Mouse (Mus musculus) left cerebral cortex, adult 9 months (tissue): ENCODE results near the gene Scube1.

Experiments
- DNase-seq, 2 experiments: peaks; one replicate each; pipeline ENCODE4 v3.0.0; 2022; ENCODE audit warnings: low spot score in 2 of 2

Gene Scube1

DNA sequence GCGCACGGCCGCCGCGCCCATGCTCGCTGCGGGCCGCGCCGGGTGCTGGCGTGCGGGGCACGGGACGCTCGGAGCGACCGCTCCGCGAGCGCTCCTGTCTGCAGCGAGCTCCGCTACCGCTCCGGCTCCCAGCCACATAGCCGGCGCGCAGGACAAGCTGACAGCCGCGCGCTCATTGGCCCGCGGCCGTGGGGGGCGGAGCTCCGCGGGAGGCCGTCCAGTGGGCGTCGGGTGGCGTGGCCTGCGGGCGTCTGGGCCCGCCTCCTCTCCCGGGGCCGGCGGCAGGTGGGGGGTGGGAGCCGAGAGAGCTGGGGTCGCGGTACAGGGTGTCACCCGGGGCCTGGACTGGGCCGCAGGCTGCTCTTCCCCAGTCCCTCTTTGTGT, at the start of gene Scube1:
Gene Scube1 (minus strand): TSS at position 136 of the 384 bp plus-strand sequence.
- peak; percentile 69 to 84 for DNase-seq

- DNase-seq = no peak
Observed at GRCm38 (mm10) chr15:83772953-83773352, 48.1 kb upstream of the Scube1 start.

DNA sequence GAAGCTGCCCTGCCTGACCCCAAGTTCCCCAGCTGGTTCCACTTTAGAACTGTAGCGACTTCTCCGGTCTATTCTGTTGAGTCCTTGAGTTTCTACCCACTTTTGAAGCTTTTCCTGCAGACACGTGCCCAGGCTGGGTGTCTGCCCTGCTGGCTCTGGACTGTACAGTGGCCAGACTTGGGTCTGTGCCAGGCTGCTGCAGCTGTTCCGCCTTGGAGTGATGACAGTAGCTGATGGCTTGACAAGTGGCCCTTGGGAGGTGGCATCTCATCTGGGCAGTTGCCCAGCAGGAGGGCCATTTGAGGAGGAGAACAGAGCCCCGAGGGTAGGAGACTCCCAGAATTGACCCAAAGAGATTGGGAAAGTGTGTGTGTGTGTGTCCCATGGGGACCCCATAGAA, 47.6 kb upstream of the Scube1 start:
- DNase-seq = no peak

DNA sequence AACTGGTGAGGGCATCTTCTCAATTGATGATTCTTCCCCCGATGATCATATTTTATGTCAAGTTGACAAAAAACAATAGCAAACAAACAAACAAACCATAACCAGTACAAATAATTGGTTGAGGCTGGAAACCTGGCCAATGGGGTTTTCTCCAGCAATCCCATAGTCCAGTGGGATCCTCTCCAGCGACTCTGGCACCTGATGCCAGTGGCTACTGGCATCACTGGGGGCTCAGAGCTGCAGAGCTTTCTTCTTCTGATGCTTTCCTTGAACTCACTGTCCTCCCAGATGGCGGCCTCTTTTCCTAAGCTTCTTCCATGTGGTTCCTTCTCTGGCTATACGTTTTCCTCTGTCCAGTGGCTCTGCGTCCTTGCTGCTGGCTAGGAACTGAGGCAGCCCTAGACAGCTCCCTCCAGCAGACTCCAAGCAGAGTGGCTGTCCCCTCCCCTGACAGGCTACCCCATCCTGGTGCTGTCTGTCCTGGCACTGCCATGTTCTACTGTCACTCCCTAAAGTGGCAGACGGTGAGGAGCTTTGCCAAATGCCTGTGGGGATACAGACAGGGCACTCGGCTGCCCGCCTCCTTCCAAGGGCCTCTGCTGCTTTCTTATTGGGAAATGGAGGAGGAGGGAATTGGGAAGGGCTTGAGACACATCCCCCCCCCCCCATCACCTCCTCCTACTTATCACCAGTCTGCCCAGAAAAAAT, 46.7 kb upstream of the Scube1 start:
- DNase-seq = no peak

DNA sequence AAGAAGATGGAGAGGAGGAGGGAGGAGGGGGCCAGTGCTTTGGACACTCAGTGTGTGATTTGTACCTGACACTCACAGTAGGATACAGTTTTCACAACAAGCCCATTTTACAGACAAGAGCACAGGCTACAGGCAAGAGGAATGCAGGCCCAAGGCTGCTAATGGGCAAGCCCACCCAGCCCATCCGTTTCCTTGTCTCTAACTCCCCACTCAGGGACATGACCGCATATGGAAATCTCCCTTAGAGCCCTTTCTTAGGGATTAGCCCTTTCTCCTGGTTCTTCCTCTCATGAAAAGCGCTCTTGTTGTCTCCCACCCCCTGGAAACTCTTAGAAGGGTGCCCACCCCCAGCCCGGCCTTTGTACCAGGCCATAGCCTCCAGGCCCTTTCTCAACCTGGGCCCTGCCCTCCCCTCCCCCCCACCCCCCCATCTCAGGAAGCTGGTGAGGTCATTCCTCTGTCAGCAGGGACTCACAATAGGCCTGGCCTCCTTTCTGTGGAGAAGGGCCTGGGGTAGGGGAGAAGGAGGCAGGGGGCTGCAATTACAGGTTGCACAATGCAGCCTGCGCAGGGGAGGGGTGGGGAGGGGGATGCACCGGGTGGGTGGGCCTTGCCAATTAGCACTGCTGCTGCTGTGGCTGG, 40.7 kb upstream of the Scube1 start:
- DNase-seq = no peak

DNA sequence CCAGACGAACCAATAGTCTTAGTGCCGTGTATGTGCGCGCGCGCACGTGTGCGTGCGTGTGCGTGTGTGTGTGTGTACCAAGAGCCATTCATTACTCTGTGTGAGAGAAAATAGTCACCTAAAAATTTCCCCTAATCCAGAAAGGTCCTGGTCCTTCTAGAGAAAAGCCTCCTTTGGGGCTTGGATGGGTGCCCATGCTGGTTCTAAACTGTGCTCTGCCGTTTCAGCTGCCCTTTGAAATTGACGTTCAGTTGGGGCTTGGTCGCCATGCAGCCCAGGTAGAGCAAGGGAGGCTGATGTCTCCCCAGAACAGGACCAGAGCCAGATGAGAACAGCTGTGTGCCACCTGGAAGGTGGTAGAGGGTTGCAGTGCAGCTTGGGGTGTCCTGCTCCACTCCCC, 36.7 kb upstream of the Scube1 start:
- no peak for DNase-seq

DNA sequence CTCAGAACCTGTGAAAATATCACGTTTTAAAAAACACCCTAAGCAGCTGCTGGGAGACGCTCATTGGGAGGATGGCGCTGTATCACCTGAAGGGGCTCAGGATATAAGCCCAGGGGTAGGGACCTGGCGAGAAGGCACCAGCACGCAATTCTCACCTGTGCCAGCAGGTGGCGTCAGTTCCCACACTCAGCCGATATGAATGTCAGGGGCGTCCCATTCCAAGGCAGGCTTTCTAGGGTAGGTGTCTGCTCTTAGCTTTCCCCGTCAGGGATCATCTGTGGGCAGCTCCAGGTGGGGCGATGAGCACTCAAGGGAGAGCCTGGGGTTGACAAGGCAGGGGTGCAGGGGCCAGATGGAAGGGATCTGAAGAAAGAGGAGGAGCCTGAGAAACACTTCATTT, 35.9 kb upstream of the Scube1 start:
- DNase-seq = peak in 1 of 2 experiments; percentile 68

DNA sequence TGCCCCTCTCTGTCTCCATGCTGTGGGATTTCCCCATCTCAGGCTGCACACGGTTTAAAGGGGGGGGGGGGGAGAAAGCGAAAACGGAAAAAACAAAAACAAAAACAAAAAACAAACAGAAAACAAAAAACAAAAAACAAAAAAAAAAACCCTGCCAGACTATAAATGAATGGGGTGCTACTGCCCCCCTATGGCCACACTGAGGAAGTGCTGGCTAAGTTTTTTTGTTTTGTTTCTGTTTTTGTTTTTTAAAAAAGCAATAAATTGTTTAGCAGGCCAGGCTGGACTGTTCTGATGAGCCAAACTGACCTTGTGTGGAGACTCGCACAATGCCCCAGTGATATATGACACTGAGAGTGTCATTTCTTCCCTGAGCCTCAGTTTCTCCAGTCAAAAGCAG, 34.1 kb upstream of the Scube1 start:
- no peak for DNase-seq

DNA sequence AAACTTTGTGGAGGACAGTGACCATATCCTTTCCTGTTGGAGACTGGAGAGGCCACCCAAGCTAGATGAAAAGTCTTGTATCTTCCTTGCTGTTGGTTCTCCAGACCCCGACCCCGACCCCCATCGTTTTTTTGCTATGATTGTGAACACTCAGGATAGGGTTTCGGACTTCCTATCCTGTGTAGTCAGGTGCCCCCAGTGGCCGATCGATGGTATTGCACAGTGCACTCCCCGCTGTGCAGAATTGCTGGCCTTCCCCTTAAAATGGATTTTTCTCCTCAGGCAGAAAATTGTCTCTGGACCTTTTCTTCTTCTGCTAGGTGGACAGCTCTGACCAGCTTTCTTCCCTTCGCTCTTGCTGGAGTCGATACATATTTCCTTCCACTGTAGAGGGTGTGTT, 31.9 kb upstream of the Scube1 start:
- DNase-seq = no peak

DNA sequence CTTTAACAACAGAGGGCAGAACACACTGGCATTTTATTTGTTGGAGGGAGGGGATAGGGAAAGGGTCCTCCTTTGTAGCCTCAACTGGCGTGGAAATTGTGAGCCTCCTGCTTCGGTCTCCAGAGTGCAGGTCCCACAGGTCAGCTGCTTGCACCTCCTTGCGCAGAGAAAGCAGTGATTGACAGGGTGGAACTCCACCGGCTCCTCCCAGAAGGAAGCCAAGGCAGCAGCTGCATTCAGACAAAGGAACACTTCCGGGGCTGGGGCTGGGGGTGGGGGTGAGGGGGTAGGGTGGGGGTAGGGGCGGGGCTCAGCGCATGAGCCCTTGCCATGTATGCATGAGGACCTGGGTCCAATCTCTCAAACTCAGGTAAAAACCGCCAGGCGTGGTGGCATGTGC, 24.6 kb upstream of the Scube1 start:
- no peak for DNase-seq

DNA sequence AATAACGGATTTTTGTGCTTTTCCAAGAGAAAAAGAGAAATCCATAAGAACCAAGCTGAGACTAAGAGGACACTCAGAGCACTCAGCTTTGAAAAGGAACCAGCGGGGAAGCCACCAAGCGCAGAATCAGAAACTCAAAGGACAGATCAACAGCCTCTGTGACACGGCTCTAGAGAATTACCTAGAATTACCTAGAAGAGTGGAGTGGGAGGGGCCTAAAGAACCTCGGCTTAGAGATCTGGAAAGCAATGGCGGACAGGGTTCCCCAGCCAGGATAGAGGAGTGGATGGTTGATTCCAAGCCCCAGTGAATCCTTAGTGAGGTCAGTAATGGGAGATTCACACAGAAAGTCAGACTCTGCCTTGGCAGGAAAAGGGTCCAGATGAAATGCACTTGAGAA, 24.2 kb upstream of the Scube1 start:
- no peak for DNase-seq

DNA sequence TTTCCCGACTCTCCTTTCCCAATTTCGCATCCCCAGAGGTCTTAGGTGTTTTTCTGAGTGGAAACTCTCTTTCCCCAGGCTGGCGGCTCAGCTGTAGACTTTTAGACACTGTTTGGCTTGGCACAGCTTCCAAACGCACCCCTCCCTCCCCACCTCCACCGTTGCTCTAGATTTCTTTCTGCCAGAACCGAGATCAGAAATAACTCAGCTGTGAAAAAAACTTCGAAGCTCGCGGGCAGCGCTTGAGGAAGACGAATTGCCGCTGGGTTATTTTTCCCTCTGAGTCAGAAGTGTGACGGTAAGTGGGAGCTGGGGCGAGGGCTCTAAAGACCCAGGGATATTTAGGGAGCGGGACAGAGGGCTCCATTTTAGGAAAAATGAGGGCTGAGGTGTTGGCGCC, 21.5 kb upstream of the Scube1 start:
- peak; percentile 70 to 89 for DNase-seq

DNA sequence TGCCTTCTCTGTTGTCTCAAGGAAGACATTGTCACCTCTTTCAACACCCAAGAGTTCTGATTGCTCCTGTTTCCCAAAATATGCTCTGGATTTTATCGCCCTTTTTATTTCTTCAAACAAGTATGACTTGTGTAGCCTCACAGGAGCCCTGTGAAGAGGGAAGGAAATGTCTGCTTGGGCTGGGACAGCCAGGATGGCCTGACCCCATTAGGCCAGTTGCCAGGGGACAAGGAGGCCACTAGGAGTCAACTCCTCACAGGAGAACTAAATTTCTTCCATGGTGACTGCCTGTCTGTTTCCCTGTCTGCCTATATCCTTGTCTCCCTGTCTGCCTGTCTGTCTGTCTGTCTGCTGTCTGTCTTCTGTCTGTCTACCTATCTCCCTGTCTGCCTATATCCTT, 17.2 kb upstream of the Scube1 start:
- no peak for DNase-seq

- peak; percentile 33 to 61 for DNase-seq
Observed at GRCm38 (mm10) chr15:83740676-83741422, 16.0 kb upstream of the Scube1 start.

DNA sequence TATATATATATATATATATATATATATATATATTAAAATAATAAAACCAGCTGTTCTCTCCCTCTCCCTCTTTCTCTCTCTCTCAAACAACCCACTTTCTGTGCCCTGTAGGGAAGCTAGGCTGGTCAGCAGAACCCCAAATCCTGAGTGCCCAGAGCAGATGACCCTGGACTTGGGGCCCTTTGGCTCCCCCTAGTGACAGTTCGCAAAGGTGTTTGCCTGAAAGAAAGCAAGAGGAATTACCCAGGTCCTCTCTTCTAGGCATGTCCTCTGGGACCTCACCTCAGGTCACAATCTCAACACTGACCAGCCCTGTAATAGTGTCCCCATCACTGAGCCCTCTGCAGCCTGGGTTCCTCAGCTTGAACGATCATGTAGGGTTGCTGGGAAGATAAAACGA, 2.8 kb upstream of the Scube1 start:
- DNase-seq = peak in 1 of 2 experiments; percentile 59

GRCm38 (mm10) chr15:83726741-83727140, 1.9 kb upstream of the Scube1 start:
- no peak for DNase-seq

DNA sequence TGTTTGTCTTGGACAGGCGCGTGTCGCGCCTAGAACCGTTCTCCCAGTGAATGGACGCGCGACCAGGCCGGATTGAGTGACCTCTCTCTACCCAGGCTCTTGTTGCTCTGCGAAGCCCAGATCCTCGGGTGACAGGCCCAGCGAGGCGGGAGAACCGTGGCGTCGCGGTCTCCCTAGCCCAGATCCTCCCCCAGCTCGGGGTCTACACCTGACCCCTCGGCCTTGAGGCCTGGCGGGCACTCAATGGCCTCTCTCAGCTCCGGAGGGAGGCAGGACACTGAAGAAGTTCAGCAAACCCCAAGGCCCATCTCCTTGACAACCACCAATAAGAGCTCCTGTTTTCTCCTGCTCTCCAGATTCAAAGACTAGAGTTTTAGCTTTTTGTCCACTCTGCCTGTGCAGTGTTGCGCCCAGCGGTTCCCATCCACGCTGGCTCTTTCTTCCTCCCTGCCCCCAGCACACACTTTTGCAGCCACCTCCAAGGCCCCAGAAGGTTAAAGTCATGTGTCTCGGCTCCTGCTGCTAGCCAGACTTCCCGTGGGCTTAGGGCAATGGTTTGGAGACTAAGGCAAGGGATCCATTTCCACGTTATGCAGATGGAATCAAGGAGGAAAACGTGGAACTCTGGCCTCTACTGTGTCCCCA, 857 bp upstream of the Scube1 start:
- no peak for DNase-seq

GRCm38 (mm10) chr15:83724160-83724885, 498 bp downstream of the Scube1 start:
- no peak for DNase-seq

GRCm38 (mm10) chr15:83715582-83716228, 9.1 kb downstream of the Scube1 start:
- no peak for DNase-seq

DNA sequence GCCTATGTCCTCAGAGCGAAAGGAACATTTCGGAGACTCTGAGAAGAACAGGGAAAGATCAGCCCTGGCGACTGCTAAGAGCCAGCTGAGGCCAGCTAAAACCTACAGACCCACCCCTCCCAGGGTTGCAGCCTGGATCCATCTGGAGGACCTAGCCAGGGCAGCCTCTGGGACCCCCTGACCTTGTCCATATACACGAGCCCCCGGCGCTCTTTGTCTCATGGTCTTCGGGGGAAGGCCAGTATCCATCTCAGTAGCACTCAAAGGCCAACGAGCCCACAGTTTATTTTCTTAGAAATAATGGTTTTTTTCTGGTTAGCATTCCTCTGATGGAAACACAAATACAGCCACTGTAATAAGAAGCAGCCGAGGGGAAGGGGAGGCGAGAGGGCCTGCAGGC, 12.0 kb downstream of the Scube1 start:
- no peak for DNase-seq

- no peak for DNase-seq
Observed at GRCm38 (mm10) chr15:83712361-83712760, 12.5 kb downstream of the Scube1 start.
